Comparison of ENCODE assay signal across 20 mouse cellular contexts in genomic region chr12:16026654-16027053, GRCm38 (mm10).
A peak's percentile ranks its signal among the peaks of the same experiment; 100 is the strongest.
DNase-seq lines count a peak whose midpoint lies in the region; TF ChIP-seq lines count a peak whose summit lies in the region.
"Had no signal": no experiment of that assay in that cellular context is flagged by ENCODE, and none has a peak within 500 bp of the region (broad histone marks: within the 10 kb centered on the region; RNA-seq: fewer than 3 reads in every experiment).

No protein-coding gene starts in this region.

- no peaks in the 10 kb centered on the region for H3K4me1 ChIP-seq in kidney, adult 2 months (ENCODE audit: control insufficient read depth, insufficient read depth, low read length)
- H3K4me1 ChIP-seq: embryonic facial prominence, embryonic 12.5 days; embryonic facial prominence, embryonic 15.5 days; hindbrain, embryonic 15.5 days had no signal

- H3K27ac ChIP-seq in kidney, adult 2 months (ENCODE audit: insufficient read depth, low read depth, low read length), result no peak overlapping the region
- H3K27ac ChIP-seq: embryonic facial prominence, embryonic 12.5 days; embryonic facial prominence, embryonic 15.5 days; gastrocnemius, adult 2 months; heart, embryonic 13.5 days; hindbrain, embryonic 15.5 days had no signal

- no peak for TF ChIP-seq POLR2A in kidney, adult 2 months (IDR thresholded peaks at IDR 0.05; ENCODE audit: low read depth, low read length)

- H3K36me3 ChIP-seq in kidney, adult 2 months (ENCODE audit: control insufficient read depth, insufficient read depth, low read length), result no peaks in the 10 kb centered on the region
- H3K36me3 ChIP-seq: embryonic facial prominence, embryonic 12.5 days; embryonic facial prominence, embryonic 15.5 days; heart, embryonic 13.5 days; hindbrain, embryonic 15.5 days had no signal

- no peaks in the 10 kb centered on the region for H3K27me3 ChIP-seq in kidney, adult 2 months (replicated peaks; ENCODE audit: control insufficient read depth, insufficient read depth, low read length)
- H3K27me3 ChIP-seq: embryonic facial prominence, embryonic 12.5 days; embryonic facial prominence, embryonic 15.5 days; heart, embryonic 13.5 days; hindbrain, embryonic 15.5 days had no signal

- no peak for TF ChIP-seq CTCF in kidney, adult 2 months (conservative IDR thresholded peaks at IDR 0.05; ENCODE audit: insufficient read depth, insufficient read length, low read depth, low read length)

- 15% methylated on average over 1 of the region's 1 CpGs for WGBS in kidney, adult 2 months

- DNase-seq in retina, embryonic 14.5 days (ENCODE audit: low spot score), result peak; percentile 38
- no peak for DNase-seq in retina, postnatal 1 day
- DNase-seq in R1 (ENCODE audit: low read depth, low spot score), result peak; percentile 80
- peak; percentile 29 for DNase-seq in embryo, embryonic 11 days
- DNase-seq in spleen, adult 18-20 months, result no peak
- no peak for DNase-seq in kidney, adult 2 months
- DNase-seq: adrenal gland, postnatal 10 days; adrenal gland, postnatal 36 days; cerebellum, adult 18-20 months; cerebellum, adult 9-10 months; cerebellum, postnatal 14 days; forebrain, postnatal 0 days; gastrocnemius, adult 2 months; gastrocnemius, postnatal 14 days; heart, postnatal 14 days; heart, postnatal 4 days had no signal

- no peak overlapping the region for H3K4me3 ChIP-seq in kidney, adult 2 months (ENCODE audit: insufficient read depth, low read depth, low read length)
- H3K4me3 ChIP-seq: embryonic facial prominence, embryonic 12.5 days; embryonic facial prominence, embryonic 15.5 days; gastrocnemius, adult 2 months; heart, embryonic 13.5 days; hindbrain, embryonic 15.5 days had no signal

Comparison
In these comparisons a context has a peak if more than half of its experiments do, and no peak if none do; other contexts are left out.
1. DNase-seq: peak in retina, embryonic 14.5 days (single experiment), R1 (single experiment) and embryo, embryonic 11 days (single experiment); none in retina, postnatal 1 day (single experiment), spleen, adult 18-20 months (0 of 2) and kidney, adult 2 months (single experiment).